Mouse (Mus musculus) embryonic facial prominence, embryonic 13.5 days (tissue): ENCODE measurements around the gene Vps33a. TPM values are rescaled to one million over a fixed set of nuclear protein-coding genes. Genes with fewer than 3 reads are reported as not detected.

Experiments
- ATAC-seq: fragments of 200-750 bp; cut with Nextera tagmentation; 2 replicates; pipeline ENCODE4 v1.8.0; 2017; ENCODE audit warnings: low read depth; ENCODE audit not compliant: insufficient number of reproducible peaks, insufficient read depth, low FRiP score, low TSS enrichment
- H3K27ac ChIP-seq: fragments of 300-500 bp; sonication (generic); 2 replicates; pipeline ENCODE4 v1.5.1; 2015; ENCODE audit warnings: moderate library complexity, mild to moderate bottlenecking, inconsistent platforms
- H3K27me3 ChIP-seq: fragments of 300-500 bp; sonication (generic); 2 replicates; pipeline ENCODE4 v1.6.1; 2015; ENCODE audit warnings: mild to moderate bottlenecking, inconsistent platforms
- H3K36me3 ChIP-seq: fragments of 300-500 bp; sonication (generic); 2 replicates; pipeline ENCODE4 v1.6.1; 2015; ENCODE audit warnings: mild to moderate bottlenecking, inconsistent platforms
- H3K4me1 ChIP-seq: fragments of 300-500 bp; sonication (generic); 2 replicates; pipeline ENCODE4 v1.6.1; 2015; ENCODE audit warnings: inconsistent platforms
- H3K4me2 ChIP-seq: fragments of 300-500 bp; sonication (generic); 2 replicates; pipeline ENCODE4 v1.6.1; 2015; ENCODE audit warnings: moderate library complexity, mild to moderate bottlenecking, inconsistent platforms
- H3K4me3 ChIP-seq: fragments of 300-500 bp; sonication (generic); 2 replicates; pipeline ENCODE4 v1.5.1; 2015; ENCODE audit warnings: mild to moderate bottlenecking, inconsistent platforms
- H3K9ac ChIP-seq: fragments of 300-500 bp; sonication (generic); 2 replicates; pipeline ENCODE4 v1.6.1; 2015; ENCODE audit warnings: mild to moderate bottlenecking, inconsistent platforms
- H3K9me3 ChIP-seq: fragments of 300-500 bp; sonication (generic); 2 replicates; pipeline ENCODE4 v1.6.1; 2016; ENCODE audit warnings: inconsistent platforms
- WGBS: fragments of 180-500 bp; shearing (Covaris S2); methylation state at CpG from one replicate; pipeline ENCODE4 v1.1.7; 2015; ENCODE audit warnings: mixed read lengths; 5-methylcytosine and 5-hydroxymethylcytosine counted together
- microRNA-seq: library from miRNA; unstranded; fragments of <30 nt; microRNA quantifications from one replicate; pipeline ENCODE4, GENCODE M21; 2016
- polyA plus RNA-seq: library from polyadenylated mRNA; unstranded; fragments of >200 nt; fragmentation: Nextera tagmentation; extraction: Ambion mirVana; gene quantifications from 2 replicates; pipeline ENCODE4 v1.2.1, GENCODE M21; 2015

Vps33a gene
- polyA plus RNA-seq, 1 experiment from 2014 or later = 24.2 TPM

- H3K27ac ChIP-seq = no peak overlapping the region
- H3K9ac ChIP-seq = no peak overlapping the region
- peaks cover 5% of the 10 kb centered on the region; the same call in 1 of the 2 replicates for H3K27me3 ChIP-seq
- no peak for ATAC-seq
- no peak overlapping the region for H3K4me2 ChIP-seq
- no peak overlapping the region for H3K4me3 ChIP-seq
- no peaks in the 10 kb centered on the region for H3K36me3 ChIP-seq
- H3K9me3 ChIP-seq = no peaks in the 10 kb centered on the region
- H3K4me1 ChIP-seq = peaks cover 18% of the 10 kb centered on the region
- 41% methylated on average over 4 of the region's 4 CpGs for WGBS
These were observed 73.1 kb downstream of the Vps33a start for GRCm38 (mm10) chr5:123499717-123500116.

- Histone ChIP-seq H3K27me3 (peaks cover 9% of the 10 kb centered on the region; the same call in 1 of the 2 replicates), H3K36me3 (no peaks in the 10 kb centered on the region), H3K27ac (no peak overlapping the region), H3K4me3 (no peak overlapping the region), H3K4me2 (0 out of 2 replicates have a peak overlapping the region, but pooled peaks have one; percentile 52), H3K9ac (no peak overlapping the region), H3K4me1 (peaks cover 12% of the 10 kb centered on the region), H3K9me3 (no peaks in the 10 kb centered on the region)
- 45% methylated on average over 9 of the region's 9 CpGs for WGBS
- no peak for ATAC-seq
These were observed 82.9 kb downstream of the Vps33a start for GRCm38 (mm10) chr5:123489935-123490334.

- Histone ChIP-seq H3K27me3 (peaks cover 9% of the 10 kb centered on the region; the same call in 1 of the 2 replicates), H3K4me3 (peak within 1 kb of the TSS; percentile 20), H3K9ac (no peak within 1 kb of the TSS), H3K36me3 (no peaks in the 10 kb centered on the region), H3K9me3 (no peaks in the 10 kb centered on the region), H3K4me1 (peaks cover 12% of the 10 kb centered on the region), H3K4me2 (peak within 1 kb of the TSS; percentile 52), H3K27ac (no peak within 1 kb of the TSS)
- WGBS = 10% methylated on average over 25 of the region's 25 CpGs
- no peak for ATAC-seq
These were observed 83.6 kb downstream of the Vps33a start, which contains the start of the genes Lrrc43 and Il31 for GRCm38 (mm10) chr5:123489112-123489785. Gene Lrrc43, plus strand, starts transcription at chr5:123489305. Gene Il31, minus strand, starts transcription at chr5:123489489.

- no peak overlapping the region for H3K9ac ChIP-seq
- H3K4me3 ChIP-seq = no peak overlapping the region
- no peaks in the 10 kb centered on the region for H3K36me3 ChIP-seq
- H3K4me1 ChIP-seq = peaks cover 12% of the 10 kb centered on the region
- ATAC-seq = no peak
- H3K9me3 ChIP-seq = no peaks in the 10 kb centered on the region
- H3K27me3 ChIP-seq = peaks cover 9% of the 10 kb centered on the region; the same call in 1 of the 2 replicates
- H3K4me2 ChIP-seq = no peak overlapping the region
- no peak overlapping the region for H3K27ac ChIP-seq
- WGBS = 84% methylated on average over 11 of the region's 11 CpGs
These were observed 85.0 kb downstream of the Vps33a start for GRCm38 (mm10) chr5:123487659-123488395.

Small RNA genes lying within 50 kb of the gene (microRNA-seq; reads per million reads assigned to microRNA genes)
- gene Mir7647 = 2.4 reads per million, percentile 7 among the genes with 10 or more reads in this experiment

Other genes starting within 250 kb of the Vps33a start
- gene Bcl7a, start 229.2 kb downstream of the Vps33a start, polyA plus RNA-seq = 37.5 and 41.0 TPM in 2 replicates
- 14.0 and 16.4 TPM in 2 replicates for gene Mlxip, start 178.2 kb downstream of the Vps33a start, polyA plus RNA-seq
- 0.12 TPM in 1 of 2 replicates, not detected in the other for gene Lrrc43, start 83.7 kb downstream of the Vps33a start, polyA plus RNA-seq
- not detected in 2 replicates for gene Il31, start 83.5 kb downstream of the Vps33a start, polyA plus RNA-seq
- 1.3 and 1.6 TPM in 2 replicates for gene B3gnt4, start 62.6 kb downstream of the Vps33a start, polyA plus RNA-seq
- 116 and 125 TPM in 2 replicates for gene Diablo, start 48.9 kb downstream of the Vps33a start, polyA plus RNA-seq
- 0.49 and 0.95 TPM in 2 replicates for gene Gm49027, start 47.5 kb downstream of the Vps33a start, polyA plus RNA-seq
- 41.8 and 48.6 TPM in 2 replicates for gene Clip1, start 111.6 kb upstream of the Vps33a start, polyA plus RNA-seq
- 94.1 and 96.2 TPM in 2 replicates for gene Zcchc8, start 148.1 kb upstream of the Vps33a start, polyA plus RNA-seq
- 168 and 177 TPM in 2 replicates for gene Rsrc2, start 176.4 kb upstream of the Vps33a start, polyA plus RNA-seq
- gene Kntc1, start 176.7 kb upstream of the Vps33a start, polyA plus RNA-seq = 32.3 and 36.6 TPM in 2 replicates